Mouse (Mus musculus) midbrain, embryonic 16.5 days (tissue): ENCODE measurements at regions not wholly inside any gene's neighbourhood (a gene's known extent, or its start where the extent isn't known, plus 50 kb on each side); places are given as distances from the start of the nearest gene placed in this dataset.

Experiments
- ATAC-seq: fragments of 200-750 bp; cut with Nextera tagmentation; 2 replicates; pipeline ENCODE4 v1.8.0; 2017; ENCODE audit warnings: moderate TSS enrichment
- H3K27ac ChIP-seq: fragments of 300-500 bp; sonication (generic); 2 replicates; pipeline ENCODE4 v1.5.1; 2014; ENCODE audit warnings: mild to moderate bottlenecking, low read length, mixed read lengths
- H3K27me3 ChIP-seq: fragments of 300-500 bp; sonication (generic); 2 replicates; pipeline ENCODE4 v1.6.1; 2014; ENCODE audit warnings: low read depth, low read length, mixed read lengths; ENCODE audit not compliant: control insufficient read depth, insufficient read depth
- H3K36me3 ChIP-seq: fragments of 300-500 bp; sonication (generic); 2 replicates; pipeline ENCODE4 v1.6.1; 2014; ENCODE audit warnings: mild to moderate bottlenecking, low read length, moderate library complexity, mixed read lengths; ENCODE audit not compliant: control insufficient read depth, insufficient read depth
- H3K4me1 ChIP-seq: fragments of 300-500 bp; sonication (generic); 2 replicates; pipeline ENCODE4 v1.6.1; 2014; ENCODE audit warnings: mild to moderate bottlenecking, low read length, mixed read lengths; ENCODE audit not compliant: control insufficient read depth, insufficient read depth
- H3K4me2 ChIP-seq: fragments of 300-500 bp; sonication (generic); 2 replicates; pipeline ENCODE4 v1.6.1; 2014; ENCODE audit warnings: mild to moderate bottlenecking, low read length, mixed read lengths
- H3K4me3 ChIP-seq: fragments of 300-500 bp; sonication (generic); 2 replicates; pipeline ENCODE4 v1.5.1; 2014; ENCODE audit warnings: low read depth, mild to moderate bottlenecking, low read length, moderate library complexity, mixed read lengths
- H3K9ac ChIP-seq: fragments of 300-500 bp; sonication (generic); 2 replicates; pipeline ENCODE4 v1.6.1; 2014; ENCODE audit warnings: low read depth, low read length, mixed read lengths
- H3K9me3 ChIP-seq: fragments of 300-500 bp; sonication (generic); replicated peaks from 2 replicates; pipeline ENCODE4 v1.6.1; 2014; ENCODE audit warnings: mild to moderate bottlenecking, low read length, mixed read lengths; ENCODE audit not compliant: control insufficient read depth, poor library complexity, severe bottlenecking
- WGBS: fragments of 180-500 bp; shearing (Covaris S2); extraction: QIAGEN DNeasy Blood & Tissue Kit; methylation state at CpG from one replicate; pipeline ENCODE4 v1.1.7; 2014; 5-methylcytosine and 5-hydroxymethylcytosine counted together

GRCm38 (mm10) chr16:93384039-93384537 is 219.8 kb downstream of the Setd4 start:
- Histone ChIP-seq H3K4me1 (peaks cover 14% of the 10 kb centered on the region; the same call in 1 of the 2 replicates), H3K27me3 (no peaks in the 10 kb centered on the region), H3K36me3 (no peaks in the 10 kb centered on the region), H3K4me2 (no peak overlapping the region), H3K27ac (no peak overlapping the region), H3K9me3 (no peaks in the 10 kb centered on the region), H3K4me3 (no peak overlapping the region), H3K9ac (no peak overlapping the region)
- WGBS: 83% methylated on average over 8 of the region's 8 CpGs
- no peak for ATAC-seq

GRCm38 (mm10) chr16:93382945-93383344 is 220.9 kb downstream of the Setd4 start:
- Histone ChIP-seq H3K36me3 (no peaks in the 10 kb centered on the region), H3K9me3 (no peaks in the 10 kb centered on the region), H3K4me2 (no peak overlapping the region), H3K4me1 (peaks cover 14% of the 10 kb centered on the region; the same call in 1 of the 2 replicates), H3K4me3 (no peak overlapping the region), H3K27ac (no peak overlapping the region), H3K27me3 (no peaks in the 10 kb centered on the region), H3K9ac (no peak overlapping the region)
- 86% methylated on average over 3 of the region's 3 CpGs for WGBS
- no peak for ATAC-seq

GRCm38 (mm10) chr16:93380717-93381671 is 222.9 kb downstream of the Setd4 start:
- Histone ChIP-seq H3K27ac (no peak overlapping the region), H3K27me3 (no peaks in the 10 kb centered on the region), H3K4me2 (no peak overlapping the region), H3K9me3 (no peaks in the 10 kb centered on the region), H3K4me3 (no peak overlapping the region), H3K36me3 (no peaks in the 10 kb centered on the region), H3K9ac (no peak overlapping the region), H3K4me1 (peaks cover 14% of the 10 kb centered on the region; the same call in 1 of the 2 replicates)
- 30% methylated on average over 13 of the region's 13 CpGs for WGBS
- ATAC-seq: peak; percentile 66; the same call in 1 of the 2 replicates

- H3K36me3 ChIP-seq: no peaks in the 10 kb centered on the region
- H3K9me3 ChIP-seq: no peaks in the 10 kb centered on the region
- no peak overlapping the region for H3K27ac ChIP-seq
- no peak overlapping the region for H3K9ac ChIP-seq
- no peak for ATAC-seq
- H3K4me3 ChIP-seq: no peak overlapping the region
- H3K4me2 ChIP-seq: no peak overlapping the region
- 45% methylated on average over 4 of the region's 4 CpGs for WGBS
- no peaks in the 10 kb centered on the region for H3K27me3 ChIP-seq
- H3K4me1 ChIP-seq: peaks cover 14% of the 10 kb centered on the region; the same call in 1 of the 2 replicates
Measured at GRCm38 (mm10) chr16:93380117-93380516, 223.7 kb downstream of the Setd4 start.

GRCm38 (mm10) chr16:93379611-93380010 is 224.3 kb downstream of the Setd4 start:
- ATAC-seq: no peak
- Histone ChIP-seq H3K9me3 (no peaks in the 10 kb centered on the region), H3K4me2 (no peak overlapping the region), H3K4me3 (no peak overlapping the region), H3K27me3 (no peaks in the 10 kb centered on the region), H3K36me3 (no peaks in the 10 kb centered on the region), H3K9ac (no peak overlapping the region), H3K27ac (no peak overlapping the region), H3K4me1 (peaks cover 14% of the 10 kb centered on the region; the same call in 1 of the 2 replicates)
- 28% methylated on average over 6 of the region's 6 CpGs for WGBS

- no peak overlapping the region for H3K9ac ChIP-seq
Measured at GRCm38 (mm10) chr16:93374669-93375068, 229.2 kb downstream of the Setd4 start.

GRCm38 (mm10) chr16:93369766-93370146 is 234.1 kb downstream of the Setd4 start:
- 55% methylated on average over 10 of the region's 10 CpGs for WGBS
- Histone ChIP-seq H3K27ac (no peak overlapping the region), H3K27me3 (no peaks in the 10 kb centered on the region), H3K4me2 (no peak overlapping the region), H3K4me1 (peaks cover 3% of the 10 kb centered on the region; the same call in 1 of the 2 replicates), H3K9me3 (no peaks in the 10 kb centered on the region), H3K36me3 (no peaks in the 10 kb centered on the region), H3K9ac (no peak overlapping the region), H3K4me3 (no peak overlapping the region)
- ATAC-seq: 0 out of 2 replicates have a peak, but pooled peaks have one; percentile 36

More at GRCm38 (mm10) chr16:93374669-93375068, 229.2 kb downstream of the Setd4 start:
- H3K9me3 ChIP-seq: no peaks in the 10 kb centered on the region
- ATAC-seq: no peak
- H3K4me3 ChIP-seq: no peak overlapping the region
- no peaks in the 10 kb centered on the region for H3K36me3 ChIP-seq
- H3K4me2 ChIP-seq: no peak overlapping the region
- no peaks in the 10 kb centered on the region for H3K27me3 ChIP-seq
- 82% methylated on average over 6 of the region's 6 CpGs for WGBS
- no peak overlapping the region for H3K27ac ChIP-seq
- H3K4me1 ChIP-seq: peaks cover 3% of the 10 kb centered on the region; the same call in 1 of the 2 replicates

GRCm38 (mm10) chr16:93368824-93369765 is 234.8 kb downstream of the Setd4 start:
- no peak overlapping the region for H3K4me3 ChIP-seq
- no peak overlapping the region for H3K9ac ChIP-seq
- no peak overlapping the region for H3K4me2 ChIP-seq
- H3K4me1 ChIP-seq: peaks cover 3% of the 10 kb centered on the region; the same call in 1 of the 2 replicates
- no peaks in the 10 kb centered on the region for H3K27me3 ChIP-seq
- H3K36me3 ChIP-seq: no peaks in the 10 kb centered on the region
- 59% methylated on average over 21 of the region's 21 CpGs for WGBS
- no peaks in the 10 kb centered on the region for H3K9me3 ChIP-seq
- H3K27ac ChIP-seq: no peak overlapping the region
- peak; percentile 67 for ATAC-seq
